ENCODE assay signal across 31 mouse cellular contexts in genomic region chr11:118275092-118275491, GRCm38 (mm10). TPM values are rescaled to one million over a fixed set of nuclear protein-coding genes. Genes with fewer than 3 reads are reported as not detected.
DNase-seq lines count a peak whose midpoint lies in the region; ATAC-seq lines count a peak whose summit lies in the region.
"Had no signal": no experiment of that assay in that cellular context is flagged by ENCODE, and none has a peak within 500 bp of the region (broad histone marks: within the 10 kb centered on the region; RNA-seq: fewer than 3 reads in every experiment).

No protein-coding gene starts in this region.

- no peak overlapping the region for H3K9ac ChIP-seq in midbrain, embryonic 11.5 days (ENCODE audit: low read length)
- no peak overlapping the region for H3K9ac ChIP-seq in midbrain, embryonic 13.5 days (replicated peaks)
- H3K9ac ChIP-seq: embryonic facial prominence, embryonic 12.5 days; hindbrain, embryonic 15.5 days; limb, embryonic 13.5 days; liver, embryonic 12.5 days had no signal

- no peaks in the 10 kb centered on the region for H3K27me3 ChIP-seq in midbrain, embryonic 11.5 days (ENCODE audit: control insufficient read depth, insufficient read depth, low read length)
- H3K27me3 ChIP-seq in midbrain, embryonic 13.5 days = no peaks in the 10 kb centered on the region
- H3K27me3 ChIP-seq: embryonic facial prominence, embryonic 12.5 days; hindbrain, embryonic 15.5 days; limb, embryonic 13.5 days; liver, embryonic 12.5 days had no signal

- no peak overlapping the region for H3K4me2 ChIP-seq in midbrain, embryonic 11.5 days
- H3K4me2 ChIP-seq in midbrain, embryonic 13.5 days (replicated peaks) = no peak overlapping the region
- H3K4me2 ChIP-seq: embryonic facial prominence, embryonic 12.5 days; hindbrain, embryonic 15.5 days; limb, embryonic 13.5 days; liver, embryonic 12.5 days had no signal

- ATAC-seq in midbrain, embryonic 11.5 days (ENCODE audit: low FRiP score) = no peak
- no peak for ATAC-seq in midbrain, embryonic 13.5 days
- ATAC-seq in megakaryocyte progenitor cell, adult 5-6 weeks (replicated peaks; ENCODE audit: poor library complexity) = peak; percentile 38; the same call in 1 of the 2 replicates
- ATAC-seq: forebrain, embryonic 16.5 days; inflammation-experienced regulatory T-cells, adult 6 months; liver, embryonic 12.5 days had no signal

- no peak overlapping the region for H3K27ac ChIP-seq in midbrain, embryonic 11.5 days (ENCODE audit: low read depth, low read length)
- H3K27ac ChIP-seq in midbrain, embryonic 13.5 days = no peak overlapping the region
- H3K27ac ChIP-seq: embryonic facial prominence, embryonic 12.5 days; hindbrain, embryonic 10.5 days; hindbrain, embryonic 15.5 days; left cerebral cortex, adult 2 months; limb, embryonic 13.5 days; liver, embryonic 12.5 days; stomach, postnatal 0 days had no signal

- no peaks in the 10 kb centered on the region for H3K4me1 ChIP-seq in midbrain, embryonic 11.5 days (ENCODE audit: control insufficient read depth, insufficient read depth, low read length)
- H3K4me1 ChIP-seq in midbrain, embryonic 13.5 days (replicated peaks) = no peaks in the 10 kb centered on the region
- H3K4me1 ChIP-seq: embryonic facial prominence, embryonic 12.5 days; hindbrain, embryonic 10.5 days; hindbrain, embryonic 15.5 days; limb, embryonic 13.5 days; liver, embryonic 12.5 days had no signal

- DNase-seq in midbrain, embryonic 11.5 days (ENCODE audit: low spot score, missing footprints) = peak; percentile 59
- DNase-seq in brain, adult 2 months (ENCODE audit: low read depth, low spot score) = peak; percentile 39
- no peak for DNase-seq in embryo, embryonic 11 days
- DNase-seq in adrenal gland, adult 8-10 months = no peak
- DNase-seq in ovary, adult 18-20 months (ENCODE audit: low spot score) = no peak
- DNase-seq: adrenal gland, postnatal 10 days; cerebellum, adult 2 months; cerebellum, postnatal 14 days; gastrocnemius, postnatal 10 days; heart, postnatal 14 days; kidney, adult 11 months; kidney, postnatal 14 days; lung, adult 2 months; lung, postnatal 10 days; midbrain, embryonic 14.5 days; right cerebral cortex, adult 18-20 months; spleen, adult 18-20 months; thymus, adult 18-20 months; thymus, postnatal 36 days had no signal

- no peak overlapping the region for H3K4me3 ChIP-seq in midbrain, embryonic 11.5 days (ENCODE audit: low read depth, low read length)
- H3K4me3 ChIP-seq in midbrain, embryonic 13.5 days (replicated peaks) = no peak overlapping the region
- H3K4me3 ChIP-seq: embryonic facial prominence, embryonic 12.5 days; hindbrain, embryonic 10.5 days; hindbrain, embryonic 15.5 days; left cerebral cortex, adult 2 months; limb, embryonic 13.5 days; liver, embryonic 12.5 days had no signal

- WGBS in midbrain, embryonic 11.5 days = 97% methylated on average over 9 of the region's 9 CpGs
- WGBS in midbrain, embryonic 13.5 days = 97% methylated on average over 9 of the region's 9 CpGs

- H3K9me3 ChIP-seq in midbrain, embryonic 11.5 days (ENCODE audit: control insufficient read depth, low read length) = no peaks in the 10 kb centered on the region
- no peaks in the 10 kb centered on the region for H3K9me3 ChIP-seq in midbrain, embryonic 13.5 days
- H3K9me3 ChIP-seq: embryonic facial prominence, embryonic 12.5 days; G1E; hindbrain, embryonic 10.5 days; hindbrain, embryonic 15.5 days; limb, embryonic 13.5 days; liver, embryonic 12.5 days had no signal

- peaks cover 43% of the 10 kb centered on the region for H3K36me3 ChIP-seq in midbrain, embryonic 11.5 days (ENCODE audit: control insufficient read depth, insufficient read depth, low read length)
- peaks cover 98% of the 10 kb centered on the region for H3K36me3 ChIP-seq in midbrain, embryonic 13.5 days

RNA-seq across cellular contexts. Expression of gene Usp36, which starts 15.0 kb away (rescaled TPM):
- 8.7 and 9.0 TPM in 2 replicates for polyA plus RNA-seq in midbrain, embryonic 11.5 days (2014; fragmentation: Nextera tagmentation; extraction: Ambion mirVana)
- polyA plus RNA-seq in midbrain, embryonic 13.5 days (2015; fragmentation: Nextera tagmentation; extraction: Ambion mirVana) = 16.3 and 16.8 TPM in 2 replicates
- total RNA-seq in megakaryocyte progenitor cell, adult 5-6 weeks (2015) = 19.1 and 23.7 TPM in 2 replicates
- 11.7 and 14.1 TPM in 2 replicates for total RNA-seq in megakaryocyte progenitor cell, adult 5-6 weeks (2017)
- total RNA-seq in adrenal gland, adult 8-10 months (2022) = 10 to 100 TPM; 21.0 to 36.9 (median 28.9) TPM

RNA-seq across cellular contexts. Expression of gene Cyth1, which starts 26.7 kb away (rescaled TPM):
- polyA plus RNA-seq in midbrain, embryonic 11.5 days (2014; fragmentation: Nextera tagmentation; extraction: Ambion mirVana) = 12.3 and 12.8 TPM in 2 replicates
- 22.3 and 30.7 TPM in 2 replicates for polyA plus RNA-seq in midbrain, embryonic 13.5 days (2015; fragmentation: Nextera tagmentation; extraction: Ambion mirVana)
- 12.3 and 15.1 TPM in 2 replicates for total RNA-seq in megakaryocyte progenitor cell, adult 5-6 weeks (2015)
- 45.5 and 56.3 TPM in 2 replicates for total RNA-seq in megakaryocyte progenitor cell, adult 5-6 weeks (2017)
- 10 to 100 TPM; 23.4 to 28.1 (median 24.4) TPM for total RNA-seq in adrenal gland, adult 8-10 months (2022)

Comparison
In these comparisons a context has a peak if more than half of its experiments do, and no peak if none do; other contexts are left out.
1. DNase-seq: peak in midbrain, embryonic 11.5 days (single experiment) and brain, adult 2 months (single experiment); none in embryo, embryonic 11 days (single experiment), adrenal gland, adult 8-10 months (single experiment) and ovary, adult 18-20 months (single experiment).